Mouse (Mus musculus) limb, embryonic 11.5 days (tissue): ENCODE data around the gene 1700069L16Rik. TPM values are rescaled to one million over a fixed set of nuclear protein-coding genes. Genes with fewer than 3 reads are reported as not detected.

Source experiments
- ATAC-seq: fragments of 200-750 bp; cut with Nextera tagmentation; 2 replicates; pipeline ENCODE4 v1.8.0; 2017; ENCODE audit warnings: low read depth; ENCODE audit not compliant: insufficient number of reproducible peaks, low FRiP score, low TSS enrichment
- DNase-seq: peaks from one replicate; pipeline ENCODE4 v3.0.0-alpha.2; 2015; ENCODE audit warnings: low spot score
- H3K27ac ChIP-seq: fragments of 300-500 bp; sonication (generic); replicated peaks from 2 replicates; pipeline ENCODE4 v1.5.1; 2014; ENCODE audit warnings: low read depth, mild to moderate bottlenecking, low read length
- H3K27me3 ChIP-seq: fragments of 300-500 bp; sonication (generic); 2 replicates; pipeline ENCODE4 v1.6.1; 2014; ENCODE audit warnings: mild to moderate bottlenecking, low read length, mixed read lengths; ENCODE audit not compliant: control insufficient read depth, insufficient read depth
- H3K36me3 ChIP-seq: fragments of 300-500 bp; sonication (generic); 2 replicates; pipeline ENCODE4 v1.6.1; 2014; ENCODE audit warnings: mild to moderate bottlenecking, low read length, moderate library complexity, mixed read lengths; ENCODE audit not compliant: control insufficient read depth, insufficient read depth
- H3K4me1 ChIP-seq: fragments of 300-500 bp; sonication (generic); 2 replicates; pipeline ENCODE4 v1.6.1; 2014; ENCODE audit warnings: low read length, mixed read lengths; ENCODE audit not compliant: control insufficient read depth, insufficient read depth
- H3K4me2 ChIP-seq: fragments of 300-500 bp; sonication (generic); 2 replicates; pipeline ENCODE4 v1.6.1; 2014; ENCODE audit warnings: low read depth, mild to moderate bottlenecking, moderate library complexity; ENCODE audit not compliant: severe bottlenecking
- H3K4me3 ChIP-seq: fragments of 300-500 bp; sonication (generic); 2 replicates; pipeline ENCODE4 v1.5.1; 2014; ENCODE audit warnings: low read depth, low read length
- H3K9ac ChIP-seq: fragments of 300-500 bp; sonication (generic); 2 replicates; pipeline ENCODE4 v1.6.1; 2014; ENCODE audit warnings: mild to moderate bottlenecking, low read length
- H3K9me3 ChIP-seq: fragments of 300-500 bp; sonication (generic); 2 replicates; pipeline ENCODE4 v1.6.1; 2016; ENCODE audit warnings: low read length; ENCODE audit not compliant: control insufficient read depth
- WGBS: fragments of 180-500 bp; shearing (Covaris S2); extraction: QIAGEN DNeasy Blood & Tissue Kit; methylation state at CpG from one replicate; pipeline ENCODE4 v1.1.7; 2014; 5-methylcytosine and 5-hydroxymethylcytosine counted together
- polyA plus RNA-seq: library from polyadenylated mRNA; unstranded; fragments of >200 nt; fragmentation: Nextera tagmentation; extraction: Ambion mirVana; gene quantifications from 2 replicates; pipeline ENCODE4 v1.2.1, GENCODE M21; 2014

The 1700069L16Rik gene
- polyA plus RNA-seq, 1 experiment from 2014 or later: not detected

DNA sequence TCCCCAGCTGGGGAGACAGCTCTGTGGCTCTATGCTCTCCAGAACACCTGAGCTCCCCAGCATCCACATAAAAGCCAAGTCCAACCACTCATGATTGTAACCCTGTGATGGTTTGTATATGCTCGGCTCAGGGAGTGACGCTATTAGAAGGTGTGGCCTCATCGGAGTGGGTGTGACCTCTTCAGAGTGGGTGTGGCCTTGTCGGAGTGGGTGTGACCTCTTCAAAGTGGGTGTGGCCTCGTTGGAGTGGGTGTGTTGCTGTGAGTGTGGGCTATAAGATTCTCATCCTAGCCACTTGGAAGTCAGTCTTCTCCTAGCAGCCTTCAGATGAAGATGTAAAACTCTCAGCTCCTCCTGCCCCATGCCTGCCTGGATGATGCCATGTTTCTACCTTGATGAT lies 37.1 kb downstream of the 1700069L16Rik start:
- ATAC-seq (no peak), DNase-seq (no peak)
- Histone ChIP-seq H3K9me3 (no peaks in the 10 kb centered on the region), H3K4me2 (no peak overlapping the region), H3K4me3 (no peak overlapping the region), H3K4me1 (peaks cover 12% of the 10 kb centered on the region), H3K36me3 (no peaks in the 10 kb centered on the region), H3K27ac (no peak overlapping the region), H3K27me3 (no peaks in the 10 kb centered on the region), H3K9ac (no peak overlapping the region)
- WGBS: 87% methylated on average over 5 of the region's 5 CpGs

DNA sequence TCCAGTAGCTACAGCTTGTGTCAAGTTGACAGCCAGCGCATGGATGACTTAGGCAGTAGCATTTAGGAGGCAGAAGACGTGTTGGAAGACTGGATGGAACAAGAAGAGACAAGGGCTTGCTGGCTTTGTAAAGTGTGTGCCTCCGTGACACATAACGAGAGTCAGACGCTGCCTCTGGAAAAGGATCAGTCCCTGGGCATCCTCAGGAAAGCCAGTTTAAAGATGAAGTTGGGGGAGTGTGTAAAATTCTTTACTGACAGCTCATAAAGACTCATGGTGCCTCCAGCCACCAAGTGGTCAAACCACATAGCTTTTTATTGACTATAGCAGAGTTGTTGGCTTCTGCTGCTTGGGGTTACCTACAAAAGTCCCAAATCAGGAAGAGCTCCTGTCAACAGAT lies 39.1 kb downstream of the 1700069L16Rik start:
- ATAC-seq (no peak), DNase-seq (no peak)
- Histone ChIP-seq H3K4me1 (peaks cover 12% of the 10 kb centered on the region), H3K27ac (no peak overlapping the region), H3K27me3 (no peaks in the 10 kb centered on the region), H3K36me3 (no peaks in the 10 kb centered on the region), H3K9ac (no peak overlapping the region), H3K4me3 (no peak overlapping the region), H3K4me2 (no peak overlapping the region), H3K9me3 (no peaks in the 10 kb centered on the region)
- 45% methylated on average over 5 of the region's 5 CpGs for WGBS

DNA sequence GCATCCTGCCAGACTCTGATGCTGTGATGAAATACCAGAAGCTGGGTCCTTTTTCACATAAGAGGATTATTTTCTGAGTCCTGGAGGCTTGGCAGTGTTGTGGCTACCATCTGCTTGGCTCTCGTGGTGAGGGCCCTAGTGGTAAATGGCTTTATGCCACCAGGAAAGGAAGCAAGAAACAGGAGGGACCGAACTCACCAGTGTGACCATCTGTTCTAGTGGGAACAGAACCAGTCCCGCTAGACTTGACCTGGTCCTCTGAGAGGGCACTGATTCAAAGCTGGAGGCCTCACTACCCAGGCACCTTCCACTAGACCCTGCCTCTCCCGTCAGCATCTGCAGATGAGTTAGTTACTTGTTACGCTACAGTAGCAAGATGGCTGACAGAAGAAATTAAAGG lies 41.3 kb downstream of the 1700069L16Rik start:
- Histone ChIP-seq H3K4me3 (no peak overlapping the region), H3K27ac (no peak overlapping the region), H3K9me3 (no peaks in the 10 kb centered on the region), H3K36me3 (no peaks in the 10 kb centered on the region), H3K4me2 (no peak overlapping the region), H3K9ac (no peak overlapping the region), H3K4me1 (peaks cover 2% of the 10 kb centered on the region), H3K27me3 (no peaks in the 10 kb centered on the region)
- DNase-seq: no peak
- no peak for ATAC-seq
- 72% methylated on average over 5 of the region's 5 CpGs for WGBS

DNA sequence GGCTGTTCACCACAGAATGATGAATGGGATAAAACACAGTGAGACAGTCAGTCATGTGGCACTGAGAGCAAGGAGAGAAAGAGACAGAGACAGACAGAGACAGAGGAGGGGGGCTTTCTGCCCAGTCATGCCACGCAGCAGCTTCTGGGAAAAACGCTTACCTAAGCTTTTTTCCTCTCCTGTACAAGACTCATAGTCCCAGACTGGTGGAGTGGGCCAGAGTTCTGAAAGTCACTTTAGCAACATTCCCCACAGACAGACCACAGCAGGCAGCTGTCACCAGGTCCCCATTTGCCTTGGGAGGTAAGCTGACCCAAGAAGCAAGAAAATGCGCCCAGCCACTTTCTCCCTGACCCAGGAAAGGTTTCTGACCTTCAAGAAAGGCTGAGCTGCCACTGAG lies 42.1 kb downstream of the 1700069L16Rik start:
- DNase-seq (no peak), ATAC-seq (no peak)
- Histone ChIP-seq H3K4me1 (no peaks in the 10 kb centered on the region; the same call in 1 of the 2 replicates), H3K36me3 (no peaks in the 10 kb centered on the region), H3K27ac (no peak overlapping the region), H3K4me3 (no peak overlapping the region), H3K27me3 (no peaks in the 10 kb centered on the region), H3K4me2 (no peak overlapping the region), H3K9ac (no peak overlapping the region), H3K9me3 (no peaks in the 10 kb centered on the region)
- WGBS: 88% methylated on average over 3 of the region's 3 CpGs

DNA sequence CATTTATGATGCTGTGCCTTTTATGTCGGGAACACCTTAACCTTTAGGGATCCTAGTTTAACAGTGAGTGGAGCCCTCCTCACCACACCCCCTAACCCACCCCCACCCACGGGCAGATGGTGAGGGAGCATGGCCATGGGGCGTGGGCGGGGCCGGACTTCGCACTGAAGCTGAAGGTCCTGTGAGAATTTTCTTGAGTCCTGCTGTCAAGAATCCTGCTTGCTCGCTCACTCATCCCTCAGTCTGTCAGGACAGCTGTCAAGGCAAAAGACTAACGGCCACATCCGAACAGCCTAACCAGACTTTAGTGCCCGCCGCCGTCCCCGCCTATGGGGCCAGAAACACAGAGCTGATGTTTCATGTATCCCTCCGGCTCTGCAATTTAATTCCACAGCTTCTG lies 43.4 kb downstream of the 1700069L16Rik start:
- Histone ChIP-seq H3K4me1 (no peaks in the 10 kb centered on the region; the same call in 1 of the 2 replicates), H3K9me3 (no peaks in the 10 kb centered on the region), H3K9ac (no peak overlapping the region), H3K4me3 (no peak overlapping the region), H3K27me3 (no peaks in the 10 kb centered on the region), H3K4me2 (no peak overlapping the region), H3K36me3 (no peaks in the 10 kb centered on the region), H3K27ac (no peak overlapping the region)
- ATAC-seq: no peak
- 70% methylated on average over 14 of the region's 14 CpGs for WGBS
- no peak for DNase-seq

DNA sequence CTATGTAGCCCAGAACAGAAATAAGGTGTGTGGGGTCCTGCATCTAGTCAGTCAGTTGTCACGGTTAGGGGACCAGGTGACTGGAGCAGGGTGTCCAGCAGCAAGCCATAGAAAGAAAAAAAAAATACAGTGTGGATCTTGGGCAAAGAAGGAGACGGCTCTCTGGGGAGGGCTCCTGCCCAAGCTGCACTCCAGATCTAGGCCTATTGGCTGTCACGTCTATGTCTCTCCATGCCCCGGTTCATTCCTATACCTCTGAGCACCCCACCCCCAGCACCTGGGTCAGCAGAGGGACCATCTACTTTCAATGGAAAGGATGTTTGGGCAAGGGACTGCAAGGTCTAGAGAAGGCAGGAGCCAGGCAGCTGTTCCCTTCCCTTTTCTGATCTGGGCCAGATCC lies 45.1 kb downstream of the 1700069L16Rik start:
- no peaks in the 10 kb centered on the region for H3K27me3 ChIP-seq
- no peak for DNase-seq
- 86% methylated on average over 4 of the region's 4 CpGs for WGBS
- no peaks in the 10 kb centered on the region for H3K9me3 ChIP-seq
- H3K4me1 ChIP-seq: no peaks in the 10 kb centered on the region
- no peaks in the 10 kb centered on the region for H3K36me3 ChIP-seq
- no peak overlapping the region for H3K4me3 ChIP-seq
- H3K4me2 ChIP-seq: no peak overlapping the region
- no peak overlapping the region for H3K27ac ChIP-seq
- H3K9ac ChIP-seq: no peak overlapping the region
- ATAC-seq: no peak

DNA sequence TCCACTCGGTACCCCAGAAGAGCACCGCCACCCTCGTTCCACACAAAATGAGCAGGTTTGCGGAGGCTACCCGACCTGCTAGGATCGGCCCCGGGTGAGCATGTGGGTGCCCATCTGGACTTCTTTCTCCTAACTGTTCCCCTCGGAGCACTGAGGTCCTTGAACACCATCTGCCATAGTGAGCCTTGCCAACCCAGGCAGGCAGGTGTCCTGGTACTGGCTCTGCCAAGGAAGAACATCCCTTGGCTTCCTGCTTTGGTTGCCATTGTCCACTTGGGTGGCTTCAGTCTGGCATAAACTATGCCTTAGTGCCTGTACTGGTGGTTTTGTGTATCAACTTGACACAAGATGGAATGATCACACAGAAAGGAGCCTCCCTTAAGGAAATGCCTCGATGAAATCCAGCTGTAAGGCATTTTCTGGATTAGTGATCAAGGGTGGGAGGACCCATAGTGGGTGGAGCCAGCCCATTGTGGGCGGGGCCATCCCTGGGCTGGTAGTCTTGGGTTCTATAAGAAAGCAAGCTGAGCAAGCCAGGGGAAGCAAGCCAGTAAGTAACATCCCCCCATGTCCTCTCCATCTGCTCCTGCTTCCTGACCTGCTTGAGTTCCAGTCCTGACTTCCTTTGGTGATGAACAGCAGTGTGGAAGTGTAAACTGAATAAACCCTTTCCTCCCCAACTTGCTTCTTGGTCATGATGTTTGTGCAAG lies 45.7 kb downstream of the 1700069L16Rik start:
- WGBS: 86% methylated on average over 10 of the region's 10 CpGs
- no peak for DNase-seq

DNA sequence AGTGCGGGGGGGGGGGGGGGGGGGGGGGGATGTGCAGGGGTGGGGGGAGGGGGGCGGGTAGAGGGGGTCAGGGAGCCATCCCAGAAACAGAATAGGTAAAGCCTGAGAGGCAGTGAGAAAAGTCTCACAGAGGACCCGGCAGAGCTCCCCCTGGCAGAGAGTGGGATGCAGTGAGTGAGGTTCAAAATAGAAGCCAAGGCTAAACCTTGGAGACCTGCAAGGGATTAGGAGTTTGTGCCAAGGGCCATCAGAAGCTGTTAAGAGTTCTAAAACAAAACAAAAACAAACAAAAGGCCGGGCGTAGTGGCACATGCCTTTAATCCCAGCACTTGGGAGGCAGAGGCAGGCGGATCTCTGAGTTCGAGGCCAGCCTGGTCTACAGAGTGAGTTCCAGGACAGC lies 47.0 kb downstream of the 1700069L16Rik start:
- H3K9me3 ChIP-seq: no peaks in the 10 kb centered on the region
- H3K36me3 ChIP-seq: no peaks in the 10 kb centered on the region
- H3K9ac ChIP-seq: no peak overlapping the region
- no peak overlapping the region for H3K4me3 ChIP-seq
- WGBS: 83% methylated on average over 6 of the region's 7 CpGs
- H3K27ac ChIP-seq: no peak overlapping the region
- no peaks in the 10 kb centered on the region for H3K4me1 ChIP-seq
- no peaks in the 10 kb centered on the region for H3K27me3 ChIP-seq
- ATAC-seq (no peak), DNase-seq (no peak)
- no peak overlapping the region for H3K4me2 ChIP-seq

More for the DNA sequence above, 45.7 kb downstream of the 1700069L16Rik start:
- Histone ChIP-seq H3K27ac (no peak overlapping the region), H3K36me3 (no peaks in the 10 kb centered on the region), H3K4me3 (no peak overlapping the region), H3K4me2 (no peak overlapping the region), H3K9ac (no peak overlapping the region), H3K9me3 (no peaks in the 10 kb centered on the region), H3K4me1 (no peaks in the 10 kb centered on the region), H3K27me3 (no peaks in the 10 kb centered on the region)
- ATAC-seq: no peak

DNA sequence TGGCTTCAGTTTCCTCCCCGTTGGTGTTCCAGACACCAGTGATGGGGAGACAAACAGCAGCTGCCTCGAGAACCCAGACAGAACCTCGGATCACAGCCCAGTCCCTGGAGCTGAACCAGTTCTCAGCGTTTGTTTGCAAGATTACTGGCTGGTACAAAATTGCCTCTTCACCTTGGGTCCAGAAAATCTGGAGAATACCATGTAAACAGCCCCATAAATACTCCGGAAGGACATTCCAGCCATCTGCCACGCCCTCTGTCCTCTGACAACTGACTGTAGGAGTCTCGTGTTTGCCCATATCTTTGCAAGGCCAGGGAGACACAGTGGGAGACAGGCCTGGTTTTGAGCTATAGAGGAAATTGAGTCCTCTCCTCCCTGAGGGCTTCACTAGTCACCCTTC lies 49.7 kb downstream of the 1700069L16Rik start:
- no peak for ATAC-seq
- H3K27me3 ChIP-seq: no peaks in the 10 kb centered on the region
- H3K4me3 ChIP-seq: no peak overlapping the region
- H3K9ac ChIP-seq: no peak overlapping the region
- no peaks in the 10 kb centered on the region for H3K9me3 ChIP-seq
- H3K27ac ChIP-seq: no peak overlapping the region
- H3K36me3 ChIP-seq: no peaks in the 10 kb centered on the region
- H3K4me1 ChIP-seq: no peaks in the 10 kb centered on the region
- DNase-seq: no peak
- WGBS: 64% methylated on average over 7 of the region's 7 CpGs
- H3K4me2 ChIP-seq: no peak overlapping the region
